21 mouse cellular contexts compared by ENCODE assay signal in genomic region chr13:34277611-34278010, GRCm38 (mm10).
"Had no signal": no experiment of that assay in that cellular context is flagged by ENCODE, and none has a peak within 500 bp of the region (broad histone marks: within the 10 kb centered on the region; RNA-seq: fewer than 3 reads in every experiment).

No protein-coding gene starts in this region.

- H3K36me3 ChIP-seq: heart, embryonic 15.5 days; kidney, embryonic 15.5 days; limb, embryonic 13.5 days; limb, embryonic 15.5 days had no signal

- H3K27ac ChIP-seq: heart, adult 2 months; heart, embryonic 13.5 days; heart, embryonic 15.5 days; kidney, embryonic 15.5 days; kidney, postnatal 0 days; limb, embryonic 13.5 days; limb, embryonic 15.5 days had no signal

- H3K9me3 ChIP-seq: heart, embryonic 13.5 days; heart, embryonic 15.5 days; hindbrain, embryonic 13.5 days; hindbrain, embryonic 15.5 days; kidney, embryonic 15.5 days; limb, embryonic 13.5 days; limb, embryonic 15.5 days; liver, embryonic 13.5 days had no signal

- H3K4me3 ChIP-seq: heart, adult 2 months; heart, embryonic 13.5 days; heart, embryonic 15.5 days; hindbrain, embryonic 13.5 days; hindbrain, embryonic 15.5 days; kidney, embryonic 15.5 days; limb, embryonic 13.5 days; limb, embryonic 15.5 days; liver, embryonic 13.5 days had no signal

- ATAC-seq: intestine, embryonic 16.5 days had no signal

- DNase-seq: gastrocnemius, postnatal 14 days; gastrocnemius, postnatal 36 days; heart, adult 2 months; heart, postnatal 14 days; heart, postnatal 36 days; kidney, adult 11 months; kidney, adult 9 months; kidney, postnatal 14 days; kidney, postnatal 36 days; liver, embryonic 13.5 days had no signal

- H3K9ac ChIP-seq: heart, embryonic 13.5 days; heart, embryonic 15.5 days; hindbrain, embryonic 13.5 days; hindbrain, embryonic 15.5 days; kidney, embryonic 15.5 days; limb, embryonic 13.5 days; limb, embryonic 15.5 days; liver, embryonic 13.5 days had no signal

- H3K27me3 ChIP-seq: heart, embryonic 13.5 days; heart, embryonic 15.5 days; hindbrain, embryonic 13.5 days; hindbrain, embryonic 15.5 days; kidney, embryonic 15.5 days; limb, embryonic 13.5 days; limb, embryonic 15.5 days; liver, embryonic 13.5 days had no signal

- H3K4me2 ChIP-seq: heart, embryonic 11.5 days; heart, embryonic 13.5 days; heart, embryonic 15.5 days; hindbrain, embryonic 13.5 days; hindbrain, embryonic 15.5 days; kidney, embryonic 15.5 days; limb, embryonic 13.5 days; limb, embryonic 15.5 days; liver, embryonic 11.5 days; liver, embryonic 13.5 days had no signal
